Mouse (Mus musculus): ENCODE data around the gene Mgat4a. TPM values are rescaled to one million over a fixed set of nuclear protein-coding genes. Genes with fewer than 3 reads are reported as not detected.

Mgat4a gene
- total and polyA plus RNA-seq, 3 experiments, result 2.7 to 2.8 TPM; not detected in 1

GRCm38 (mm10) chr1:37549501-37549900, 8.7 kb upstream of the Mgat4a start:
- H3K27ac ChIP-seq (ENCODE audit: control insufficient read depth, low read depth, low read length), result no peak overlapping the region
- no peaks in the 10 kb centered on the region for H3K9me3 ChIP-seq (replicated peaks; ENCODE audit: insufficient read depth, low read length)
- H3K36me3 ChIP-seq (ENCODE audit: control insufficient read depth in 1 of 2, insufficient read depth in 2 of 2, low read length in 2 of 2), result no peaks in the 10 kb centered on the region
- no peak for TF ChIP-seq HCFC1 (IDR thresholded peaks at IDR 0.05; ENCODE audit: low read depth, low read length)
- no peak for TF ChIP-seq CTCF (IDR thresholded peaks at IDR 0.05 in 2 of 3, conservative IDR thresholded peaks at IDR 0.05 in 1 of 3; ENCODE audit: control insufficient read depth in 1 of 3, insufficient read depth in 1 of 3, low read depth in 2 of 3, low read length in 3 of 3, poor library complexity in 1 of 3, severe bottlenecking in 1 of 3)
- TF ChIP-seq RAD21 (IDR thresholded peaks at IDR 0.05; ENCODE audit: low read depth, low read length), result no peak
- no peak for TF ChIP-seq ZC3H11A (IDR thresholded peaks at IDR 0.05; ENCODE audit: low read depth, low read length)
- TF ChIP-seq ZNF384 (IDR thresholded peaks at IDR 0.05; ENCODE audit: low read depth, low read length), result no peak
- TF ChIP-seq SIN3A (IDR thresholded peaks at IDR 0.05; ENCODE audit: low read length), result no peak
- TF ChIP-seq TAL1 (IDR thresholded peaks at IDR 0.05; ENCODE audit: low read length), result no peak
- no peak for TF ChIP-seq UBTF (IDR thresholded peaks at IDR 0.05; ENCODE audit: borderline replicate concordance, insufficient read depth, low read depth, low read length)
- TF ChIP-seq MAZ (IDR thresholded peaks at IDR 0.05; ENCODE audit: low read depth, low read length), result no peak
- no peak for TF ChIP-seq E2F4 (IDR thresholded peaks at IDR 0.05; ENCODE audit: borderline replicate concordance, low read depth, low read length)
- no peak for TF ChIP-seq MYB (IDR thresholded peaks at IDR 0.05; ENCODE audit: low read depth, low read length)
- no peak for TF ChIP-seq NRF1 (IDR thresholded peaks at IDR 0.05; ENCODE audit: insufficient read depth, low read depth, low read length, poor library complexity, severe bottlenecking)
- no peak for TF ChIP-seq USF1 (IDR thresholded peaks at IDR 0.05; ENCODE audit: low read depth, low read length)
- no peak for TF ChIP-seq JUND (IDR thresholded peaks at IDR 0.05; ENCODE audit: low read depth, low read length)
- TF ChIP-seq MEF2A (IDR thresholded peaks at IDR 0.05; ENCODE audit: extremely low read depth, insufficient replicate concordance, low read depth, low read length, poor library complexity, severe bottlenecking), result no peak
- no peak for TF ChIP-seq RCOR1 (IDR thresholded peaks at IDR 0.05; ENCODE audit: low read depth, low read length)
- TF ChIP-seq MAFK (IDR thresholded peaks at IDR 0.05; ENCODE audit: borderline replicate concordance, low read depth, low read length), result no peak
- TF ChIP-seq GABPA (IDR thresholded peaks at IDR 0.05; ENCODE audit: low read depth, low read length), result no peak
- TF ChIP-seq CHD1 (IDR thresholded peaks at IDR 0.05; ENCODE audit: low read depth, low read length), result no peak
- no peaks in the 10 kb centered on the region for H3K79me2 ChIP-seq (ENCODE audit: control insufficient read depth, insufficient read depth, low read length, poor library complexity)
- H3K9ac ChIP-seq (ENCODE audit: control insufficient read depth, low read depth, low read length, poor library complexity, severe bottlenecking), result no peak overlapping the region
- no peaks in the 10 kb centered on the region for H3K4me1 ChIP-seq (ENCODE audit: control insufficient read depth in 1 of 2, insufficient read depth in 2 of 2, low read length in 2 of 2)
- H3K27me3 ChIP-seq (ENCODE audit: control insufficient read depth in 1 of 2, insufficient read depth in 2 of 2, low read length in 2 of 2), result peaks cover 6 to 8% of the 10 kb centered on the region in 2 experiments
- H3K4me3 ChIP-seq (ENCODE audit: control insufficient read depth in 1 of 2, insufficient read depth in 1 of 2, low read depth in 2 of 2, low read length in 2 of 2), result no peak overlapping the region
- no peak for DNase-seq (ENCODE audit: low read depth, low spot score)

DNA sequence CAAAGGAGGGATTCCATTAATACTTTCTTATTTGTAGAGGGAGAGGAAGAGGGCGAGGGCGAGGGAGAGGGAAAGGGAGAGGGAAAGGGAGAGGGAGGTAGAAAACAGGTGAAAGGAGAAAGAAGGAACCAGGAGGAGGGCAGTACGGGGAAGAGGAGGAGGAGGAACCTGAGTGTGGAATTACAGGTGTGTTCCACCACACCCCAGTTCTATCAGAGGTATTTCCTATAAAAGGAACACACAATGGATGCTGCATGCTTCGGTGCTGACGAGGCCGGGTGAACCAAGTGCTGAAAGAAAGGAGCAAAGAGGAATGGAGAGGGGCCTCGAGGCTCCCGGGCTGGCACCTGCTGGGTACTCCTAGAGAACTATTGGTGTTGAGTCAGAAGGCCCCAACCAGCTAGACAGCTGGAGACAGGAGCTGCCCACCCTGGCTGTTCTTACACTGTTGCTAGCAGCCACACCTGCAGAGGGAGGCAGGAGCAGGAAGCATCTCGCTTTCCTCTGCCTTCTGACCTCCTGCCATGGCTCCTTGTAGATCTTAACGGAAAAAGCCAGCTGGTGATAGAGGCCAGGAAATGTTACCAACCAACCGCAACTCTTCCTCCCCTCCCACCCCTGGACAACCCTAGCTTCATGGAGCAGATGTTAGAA, 5.7 kb upstream of the Mgat4a start:
- H3K27ac ChIP-seq (ENCODE audit: control insufficient read depth, low read depth, low read length), result no peak overlapping the region
- H3K36me3 ChIP-seq (ENCODE audit: control insufficient read depth in 1 of 2, insufficient read depth in 2 of 2, low read length in 2 of 2), result no peaks in the 10 kb centered on the region
- H3K27me3 ChIP-seq (ENCODE audit: control insufficient read depth in 1 of 2, insufficient read depth in 2 of 2, low read length in 2 of 2), result peaks cover 8 to 25% of the 10 kb centered on the region in 2 experiments
- H3K79me2 ChIP-seq (ENCODE audit: control insufficient read depth, insufficient read depth, low read length, poor library complexity), result no peaks in the 10 kb centered on the region
- no peak overlapping the region for H3K4me3 ChIP-seq (ENCODE audit: control insufficient read depth in 1 of 2, insufficient read depth in 1 of 2, low read depth in 2 of 2, low read length in 2 of 2)
- no peaks in the 10 kb centered on the region for H3K4me1 ChIP-seq (ENCODE audit: control insufficient read depth in 1 of 2, insufficient read depth in 2 of 2, low read length in 2 of 2)
- DNase-seq (ENCODE audit: low read depth, low spot score), result no peak
- H3K9ac ChIP-seq (ENCODE audit: control insufficient read depth, low read depth, low read length, poor library complexity, severe bottlenecking), result no peak overlapping the region
- H3K9me3 ChIP-seq (replicated peaks; ENCODE audit: insufficient read depth, low read length), result no peaks in the 10 kb centered on the region
- TF ChIP-seq MXI1 (IDR thresholded peaks at IDR 0.05; ENCODE audit: low read depth, low read length) (no peak), GATA1 (IDR thresholded peaks at IDR 0.05; ENCODE audit: low read depth, low read length) (no peak), UBTF (IDR thresholded peaks at IDR 0.05; ENCODE audit: borderline replicate concordance, insufficient read depth, low read depth, low read length) (no peak), MAX (IDR thresholded peaks at IDR 0.05; ENCODE audit: low read length) (no peak), EP300 (IDR thresholded peaks at IDR 0.05; ENCODE audit: low read depth in 1 of 2, low read length in 2 of 2) (no peak), ETS1 (IDR thresholded peaks at IDR 0.05; ENCODE audit: low read depth, low read length) (no peak), NRF1 (IDR thresholded peaks at IDR 0.05; ENCODE audit: insufficient read depth, low read depth, low read length, poor library complexity, severe bottlenecking) (no peak), USF2 (IDR thresholded peaks at IDR 0.05; ENCODE audit: borderline replicate concordance in 1 of 2, insufficient read depth in 1 of 2, low read depth in 1 of 2, low read length in 2 of 2) (no peak), MYC (IDR thresholded peaks at IDR 0.05; ENCODE audit: low read depth, low read length) (no peak), SIN3A (IDR thresholded peaks at IDR 0.05; ENCODE audit: low read length) (no peak), USF1 (IDR thresholded peaks at IDR 0.05; ENCODE audit: low read depth, low read length) (no peak), GABPA (IDR thresholded peaks at IDR 0.05; ENCODE audit: low read depth, low read length) (no peak), POLR2AphosphoS2 (IDR thresholded peaks at IDR 0.05; ENCODE audit: low read length) (no peak), CHD2 (IDR thresholded peaks at IDR 0.05; ENCODE audit: low read length) (no peak), POLR2AphosphoS5 (IDR thresholded peaks at IDR 0.05; ENCODE audit: borderline replicate concordance, low read depth, low read length) (no peak), POLR2A (IDR thresholded peaks at IDR 0.05; ENCODE audit: control insufficient read depth in 1 of 2, insufficient read depth in 1 of 2, low read depth in 1 of 2, low read length in 2 of 2, poor library complexity in 1 of 2) (no peak), RAD21 (IDR thresholded peaks at IDR 0.05; ENCODE audit: low read depth, low read length) (no peak), HCFC1 (IDR thresholded peaks at IDR 0.05; ENCODE audit: low read depth, low read length) (no peak)

Data from MEL (cell line).